Mouse (Mus musculus): Measurements from ENCODE around the gene Tkfc. TPM values are rescaled to one million over a fixed set of nuclear protein-coding genes. Genes with fewer than 3 reads are reported as not detected.
A peak's percentile ranks its signal among the peaks of the same experiment; 100 is the strongest.
"Not testable (repeated sequence)": the region's sequence is repeated elsewhere in the genome, so short reads cannot be mapped to it uniquely, and the experiment has no call there.

The Tkfc gene
- total RNA-seq, 2 experiments from 2014 or later: 4.6 TPM; not detected in 1

DNA sequence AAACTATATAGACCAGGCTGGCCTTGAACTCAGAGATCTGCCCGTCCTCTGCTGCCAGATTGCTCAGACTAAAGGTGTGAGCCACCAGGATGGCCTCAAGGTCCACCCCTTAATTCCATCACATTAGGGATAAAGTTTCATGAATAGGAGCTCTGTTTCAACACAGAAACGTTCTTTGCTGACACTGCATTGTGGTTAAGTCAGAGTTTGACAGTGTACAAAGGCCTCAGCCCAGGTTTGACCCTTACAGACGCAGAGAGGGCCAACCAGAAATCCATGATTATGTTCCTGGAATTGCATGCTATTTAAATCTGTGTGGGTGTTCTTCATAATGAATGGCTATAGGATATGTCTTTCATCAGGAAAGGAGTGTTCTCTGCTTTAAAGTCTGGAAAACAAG is 15.2 kb downstream of the Tkfc start:
- ATAC-seq (replicated peaks; ENCODE audit: low FRiP score, poor library complexity, severe bottlenecking): no peak

DNA sequence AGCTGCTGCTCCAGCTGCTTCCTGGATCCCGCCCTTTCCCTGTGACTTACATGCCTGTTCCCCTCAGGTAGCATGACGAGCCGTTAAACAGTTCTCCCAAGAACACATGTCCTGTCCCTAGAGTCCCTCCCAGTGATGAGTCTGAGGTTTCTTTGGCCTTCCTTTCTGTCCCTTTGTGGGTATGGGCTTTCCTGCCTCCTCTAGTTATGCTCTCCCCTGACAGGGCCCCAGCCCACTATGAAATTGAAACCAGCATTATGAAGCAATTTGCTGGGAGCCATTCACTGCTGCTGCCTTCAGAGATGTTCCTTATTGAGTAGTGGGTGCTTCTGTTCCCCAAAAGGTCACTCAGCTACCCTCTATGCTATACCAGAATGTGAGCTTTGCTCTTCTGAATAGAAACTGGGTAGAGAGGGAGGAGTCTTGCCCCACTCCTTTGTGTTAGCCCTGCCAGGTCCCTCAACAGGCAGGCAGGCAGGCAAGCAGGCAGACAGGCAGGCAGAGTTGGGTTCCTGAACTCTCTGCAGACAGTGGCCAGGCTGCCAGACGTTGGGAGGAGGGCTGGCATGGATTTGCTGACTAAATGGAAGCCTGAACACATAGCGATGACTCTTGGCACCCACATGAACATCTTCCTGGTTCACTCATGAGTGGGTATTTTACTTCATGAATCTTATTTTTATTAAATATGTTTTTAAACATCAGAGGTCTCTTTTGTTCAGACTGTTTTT is 16.2 kb downstream of the Tkfc start:
- no peak for ATAC-seq (replicated peaks; ENCODE audit: low FRiP score, poor library complexity, severe bottlenecking)

DNA sequence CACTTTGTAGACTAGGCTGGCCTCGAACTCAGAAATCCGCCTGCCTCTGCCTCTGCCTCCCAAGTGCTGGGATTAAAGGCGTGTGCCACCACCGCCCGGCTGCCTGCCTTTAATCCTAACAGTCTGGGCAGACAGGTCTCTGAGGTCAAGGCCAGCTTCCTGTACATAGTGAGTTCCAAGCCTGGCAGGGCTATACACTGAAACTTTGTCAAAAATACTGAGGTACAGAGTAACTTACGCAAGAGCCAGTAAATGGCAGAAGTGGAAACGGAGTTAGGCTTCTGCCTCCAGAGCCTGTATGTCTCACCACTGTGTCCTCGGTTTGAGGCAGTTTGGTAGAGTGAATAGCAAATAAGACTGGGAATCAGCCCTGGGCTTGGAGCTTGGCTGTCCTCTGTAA is 18.2 kb downstream of the Tkfc start:
- ATAC-seq (replicated peaks; ENCODE audit: low FRiP score, poor library complexity, severe bottlenecking): no peak

DNA sequence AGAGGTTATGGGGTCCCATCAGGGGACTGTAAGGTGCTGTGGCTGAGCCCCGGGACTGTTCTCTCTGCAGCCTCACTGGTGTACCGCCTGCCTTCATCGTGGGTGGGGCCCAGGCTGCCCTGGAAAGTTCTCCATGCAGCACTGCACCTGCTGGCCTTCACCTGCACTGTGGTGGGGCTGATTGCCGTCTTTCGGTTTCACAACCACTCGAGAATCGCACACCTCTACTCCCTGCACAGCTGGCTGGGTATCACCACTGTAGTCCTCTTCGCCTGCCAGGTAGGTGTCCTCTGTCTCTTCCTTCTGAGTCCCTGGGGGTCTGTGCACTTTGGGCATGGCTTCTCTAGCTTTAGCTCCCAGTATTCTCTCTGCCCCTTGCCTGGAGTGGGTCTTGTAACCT is 20.3 kb downstream of the Tkfc start:
- no peak for ATAC-seq (replicated peaks; ENCODE audit: low FRiP score, poor library complexity, severe bottlenecking)

DNA sequence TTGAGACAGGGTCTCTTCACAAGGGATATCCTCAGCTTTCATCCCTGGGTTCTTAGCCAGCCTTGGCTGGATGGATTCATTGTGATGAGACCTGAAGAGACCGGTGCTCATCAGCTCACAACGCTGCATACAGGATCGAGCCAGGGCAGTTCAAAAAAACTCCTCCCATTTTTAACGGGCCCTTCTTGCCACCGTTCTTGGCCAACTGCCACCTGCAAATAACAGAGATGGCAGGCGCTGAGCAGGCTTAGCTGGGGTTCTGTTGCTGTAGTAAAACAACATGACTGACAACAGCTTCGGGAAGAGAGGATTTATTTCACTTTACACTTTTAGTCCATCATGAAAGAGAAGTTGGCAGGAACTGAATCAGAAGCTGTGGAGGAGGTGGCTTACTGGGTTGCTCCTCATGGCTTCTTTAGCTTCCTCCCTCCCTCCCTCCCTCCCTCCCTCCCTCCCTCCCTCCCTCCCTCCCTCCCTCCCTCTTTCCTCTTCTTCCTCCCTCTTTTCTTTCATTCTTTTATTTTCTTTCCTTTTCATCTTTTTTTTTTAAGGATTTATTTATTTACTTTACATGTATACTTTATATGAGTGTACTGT is 21.8 kb downstream of the Tkfc start:
- ATAC-seq (replicated peaks; ENCODE audit: low FRiP score, poor library complexity, severe bottlenecking): peak; percentile 90

DNA sequence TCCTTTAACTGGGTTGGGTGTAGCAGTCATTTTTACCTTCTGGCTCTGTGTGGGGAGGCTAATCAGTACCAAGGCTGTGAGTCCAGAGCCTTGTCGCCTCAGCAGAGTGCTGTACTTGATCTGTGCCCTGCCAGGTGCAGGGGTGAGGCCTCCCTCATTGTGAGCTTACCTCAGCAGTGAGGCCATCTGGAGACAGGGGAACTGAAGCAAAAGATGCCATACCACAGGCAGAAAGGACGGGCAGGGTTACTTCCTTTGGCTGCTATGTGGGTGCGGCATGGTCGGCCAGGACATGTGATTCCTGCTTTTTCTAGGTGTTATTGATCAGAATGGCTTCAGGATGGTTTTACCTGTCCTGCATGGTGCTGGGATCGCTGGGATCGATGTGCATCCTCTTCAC is 23.5 kb downstream of the Tkfc start:
- ATAC-seq (replicated peaks; ENCODE audit: low FRiP score, poor library complexity, severe bottlenecking): no peak

DNA sequence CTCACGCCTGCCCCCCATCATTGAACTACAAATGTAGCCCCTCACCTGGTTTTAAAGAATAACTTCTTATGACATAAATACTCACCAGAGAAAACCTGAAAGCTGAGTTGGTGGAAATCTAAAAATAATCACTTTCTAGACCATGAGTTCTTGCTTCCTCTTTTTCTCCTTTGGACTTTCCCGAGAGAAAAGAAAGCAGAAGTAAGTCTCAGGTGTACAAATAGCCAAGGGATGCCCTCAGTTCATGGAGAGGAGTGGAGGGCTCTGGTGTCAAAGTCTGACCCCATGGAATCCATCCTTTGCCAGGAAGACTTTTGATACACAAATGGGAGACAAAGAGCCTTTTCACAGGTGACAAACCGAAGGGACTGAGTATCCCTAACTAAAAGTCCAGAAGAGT is 24.7 kb downstream of the Tkfc start:
- no peak for ATAC-seq (replicated peaks; ENCODE audit: low FRiP score, poor library complexity, severe bottlenecking)

DNA sequence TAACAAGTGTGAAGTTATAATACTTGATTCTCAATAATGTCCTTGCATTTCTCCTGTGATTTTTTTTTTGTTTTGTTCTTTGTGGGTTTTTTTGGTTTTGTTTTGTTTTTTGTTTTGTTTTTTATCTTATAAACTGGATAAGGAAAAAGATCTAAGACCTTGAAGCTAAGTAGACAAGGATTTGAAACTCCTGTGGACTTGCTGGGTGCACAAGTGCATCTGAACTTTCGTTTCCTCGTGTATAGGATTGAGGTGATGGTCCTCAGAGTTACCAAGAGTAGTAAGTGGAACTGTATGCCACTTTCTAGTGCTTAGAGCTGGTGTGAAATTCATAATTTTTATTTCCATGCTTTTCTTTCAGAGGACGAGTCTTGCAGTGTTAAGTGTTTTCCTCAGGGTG is 25.4 kb downstream of the Tkfc start:
- no peak for ATAC-seq (replicated peaks; ENCODE audit: low FRiP score, poor library complexity, severe bottlenecking)

DNA sequence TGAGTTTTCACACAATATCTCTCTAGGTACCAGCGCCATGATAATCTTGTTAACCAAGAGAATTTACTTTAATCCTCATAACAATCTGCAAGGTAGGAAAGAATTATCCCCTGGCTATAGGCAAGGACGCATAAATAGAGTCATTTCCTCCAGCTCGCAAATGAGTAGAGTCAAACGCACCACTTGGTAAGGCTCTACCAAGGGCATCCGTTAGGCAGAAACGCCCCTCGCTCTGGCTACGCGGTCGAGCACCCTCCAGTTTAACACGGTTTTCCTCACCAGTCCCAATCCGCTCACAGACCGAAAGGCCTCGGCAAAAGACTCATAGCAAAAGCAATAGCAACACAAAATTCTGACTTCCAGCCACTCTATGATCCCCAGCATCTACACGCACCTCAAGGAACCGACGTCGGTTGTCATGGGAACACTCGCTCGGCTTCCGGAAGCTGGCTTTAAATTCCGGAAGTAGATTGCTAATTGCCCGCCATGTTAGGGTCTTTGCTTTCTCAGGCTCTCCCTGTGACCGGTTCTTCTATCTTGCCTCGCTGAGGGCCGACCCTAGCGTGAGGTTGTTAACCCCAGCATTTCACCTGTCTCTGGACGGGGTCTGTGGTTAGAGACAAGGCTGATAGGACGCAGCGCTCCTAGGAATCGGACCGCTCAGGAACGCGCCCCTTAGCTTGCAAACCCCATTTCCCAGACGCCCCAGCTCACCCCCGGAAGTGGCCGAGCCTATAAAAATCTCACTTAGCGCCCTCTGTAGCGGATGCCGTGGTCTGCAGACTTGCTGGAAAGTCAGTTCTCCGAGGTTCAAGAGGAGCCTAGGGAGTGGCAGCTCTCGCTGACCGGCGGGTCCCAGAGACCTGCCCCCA is 28.5 kb downstream of the Tkfc start, which contains the start of the genes Cyb561a3 and Tmem138:
TSS of gene Cyb561a3 (plus strand) at position 483 of the 872 bp plus-strand sequence.
TSS of gene Tmem138 (minus strand) at position 673 of the 872 bp plus-strand sequence.
- peak; percentile 94 for ATAC-seq (replicated peaks; ENCODE audit: low FRiP score, poor library complexity, severe bottlenecking)

DNA sequence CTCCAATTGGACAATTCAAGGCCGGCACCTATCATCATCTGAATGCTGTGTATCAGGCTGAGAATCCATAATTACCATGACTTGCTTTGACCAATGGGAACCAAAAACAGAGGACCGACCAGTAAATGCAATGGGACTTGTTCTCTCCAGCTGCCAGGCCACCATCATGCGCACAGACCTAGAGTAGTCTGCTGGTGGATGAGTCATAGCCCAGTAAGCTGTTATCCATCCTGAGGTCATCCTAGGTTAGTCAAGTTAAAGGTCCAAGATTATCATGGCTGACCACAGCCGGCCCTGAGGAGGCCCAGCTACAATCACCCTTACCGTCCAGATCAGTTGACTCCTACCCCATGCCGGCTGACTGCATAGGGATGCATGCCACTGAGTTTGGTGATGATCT is 35.8 kb downstream of the Tkfc start:
- ATAC-seq (replicated peaks; ENCODE audit: low FRiP score, poor library complexity, severe bottlenecking): no peak

DNA sequence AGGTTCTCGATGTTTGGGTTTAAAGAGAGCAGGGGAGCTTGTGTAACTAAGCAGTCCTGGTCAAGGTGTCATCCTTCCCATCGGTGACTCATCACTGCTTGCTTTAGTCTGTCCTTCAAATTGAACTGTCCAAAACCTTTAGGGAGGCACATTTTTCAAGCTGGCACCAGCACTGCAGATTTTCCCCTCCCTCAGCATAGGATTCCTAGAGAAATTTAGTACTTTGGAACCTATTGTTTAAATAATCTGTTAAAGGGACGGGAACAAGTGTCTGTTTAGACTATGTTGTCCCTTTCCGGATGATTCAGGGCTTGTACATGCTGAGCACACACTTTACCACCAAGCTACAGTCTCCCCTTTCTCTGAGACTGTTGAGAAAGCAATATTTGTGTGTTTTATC is 40.2 kb downstream of the Tkfc start:
- no peak for ATAC-seq (replicated peaks; ENCODE audit: low FRiP score, poor library complexity, severe bottlenecking)

DNA sequence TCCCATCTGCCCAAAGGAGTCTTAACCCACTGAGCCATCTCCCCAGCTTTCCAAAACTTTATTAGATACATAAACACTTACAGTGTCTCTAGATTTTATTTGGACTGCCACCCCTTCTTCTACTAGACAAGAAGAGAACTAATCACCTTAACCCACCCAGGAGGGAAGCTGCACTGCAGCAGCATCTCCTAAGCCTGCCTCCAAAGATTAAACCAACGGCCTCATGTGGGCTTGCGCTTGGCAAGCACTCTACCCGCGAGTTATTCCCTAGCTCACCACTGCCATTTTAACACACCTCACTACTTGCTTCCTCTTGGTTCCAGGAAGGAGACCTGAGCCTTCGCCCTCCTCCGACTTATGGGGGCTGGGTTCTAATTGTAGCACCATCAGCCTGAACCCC is 41.2 kb downstream of the Tkfc start:
- no peak for ATAC-seq (replicated peaks; ENCODE audit: low FRiP score, poor library complexity, severe bottlenecking)

DNA sequence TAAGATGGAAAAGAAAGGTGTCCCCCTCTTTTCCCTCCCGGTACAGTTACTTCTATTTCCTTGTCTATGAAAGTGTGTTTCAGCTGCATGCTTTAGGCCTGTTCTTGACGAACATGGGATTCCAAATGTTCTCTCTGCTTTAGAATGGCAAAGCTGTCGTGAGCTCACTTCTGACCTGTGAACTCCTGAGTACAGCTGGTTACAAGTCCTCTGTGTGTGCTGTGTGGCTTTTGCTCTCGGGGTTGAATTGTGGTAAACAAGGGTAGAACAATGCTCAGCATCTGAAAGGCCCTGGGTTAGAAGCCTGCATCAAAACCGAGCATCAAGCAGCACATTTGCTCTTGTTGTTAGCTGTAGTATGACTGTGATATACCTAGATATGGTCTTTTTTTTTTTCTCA is 43.1 kb downstream of the Tkfc start:
- no peak for ATAC-seq (replicated peaks; ENCODE audit: low FRiP score, poor library complexity, severe bottlenecking)

DNA sequence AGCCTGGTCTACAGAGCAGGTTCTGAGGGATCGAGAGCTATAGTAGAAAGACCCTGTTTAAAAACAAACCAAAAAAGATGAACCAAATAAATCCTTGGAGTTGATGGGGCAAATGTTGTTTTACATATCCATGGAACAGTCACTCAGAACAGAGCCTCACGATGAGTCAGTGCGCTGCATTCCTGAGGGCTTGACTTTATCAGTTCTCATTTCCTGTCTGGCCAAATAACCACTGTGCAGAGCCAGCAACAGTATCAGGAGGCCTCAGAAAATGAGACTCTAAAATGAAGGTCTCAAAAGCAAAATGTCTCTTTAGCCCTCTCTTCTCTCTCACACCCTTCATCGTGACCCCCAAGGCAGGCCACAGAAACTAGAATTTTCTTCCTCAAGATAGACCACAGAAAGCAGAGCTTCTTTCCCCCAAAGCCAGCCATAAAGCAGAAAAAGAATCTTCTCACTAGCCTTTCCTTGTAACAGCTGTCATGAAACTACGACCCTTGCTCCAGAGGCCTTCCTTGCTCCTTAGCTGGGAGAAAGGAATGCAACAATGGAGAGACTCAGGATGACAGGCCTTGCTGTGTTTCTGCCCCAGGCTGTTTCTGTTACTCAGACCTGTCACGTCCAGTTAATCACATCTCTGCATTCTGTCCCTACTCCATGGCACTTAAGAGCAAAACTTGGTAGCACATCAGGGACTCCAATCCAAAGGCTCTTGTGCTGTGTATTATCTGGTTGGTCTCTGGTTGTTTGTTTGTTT is 43.7 kb downstream of the Tkfc start:
- ATAC-seq (replicated peaks; ENCODE audit: low FRiP score, poor library complexity, severe bottlenecking): no peak

DNA sequence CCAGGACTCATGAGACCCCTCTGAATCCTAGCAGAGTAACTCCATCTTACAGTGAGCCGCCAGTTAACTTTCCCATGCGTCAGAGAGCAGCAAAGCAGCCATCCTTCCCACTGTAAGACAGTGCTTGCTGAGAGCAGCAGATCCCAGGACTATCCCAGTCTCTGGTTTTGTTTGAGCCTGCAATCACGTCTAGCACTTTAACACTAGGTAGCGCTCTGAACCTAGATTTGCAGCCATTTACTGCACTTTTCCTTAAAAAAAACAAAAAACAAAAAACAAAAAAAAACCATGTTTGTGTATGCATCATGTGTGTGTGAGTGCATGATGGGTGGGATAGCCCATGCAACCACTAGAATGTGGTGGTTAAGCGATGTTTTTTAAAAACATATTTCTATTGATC is 45.3 kb downstream of the Tkfc start:
- ATAC-seq (replicated peaks; ENCODE audit: low FRiP score, poor library complexity, severe bottlenecking): no peak

DNA sequence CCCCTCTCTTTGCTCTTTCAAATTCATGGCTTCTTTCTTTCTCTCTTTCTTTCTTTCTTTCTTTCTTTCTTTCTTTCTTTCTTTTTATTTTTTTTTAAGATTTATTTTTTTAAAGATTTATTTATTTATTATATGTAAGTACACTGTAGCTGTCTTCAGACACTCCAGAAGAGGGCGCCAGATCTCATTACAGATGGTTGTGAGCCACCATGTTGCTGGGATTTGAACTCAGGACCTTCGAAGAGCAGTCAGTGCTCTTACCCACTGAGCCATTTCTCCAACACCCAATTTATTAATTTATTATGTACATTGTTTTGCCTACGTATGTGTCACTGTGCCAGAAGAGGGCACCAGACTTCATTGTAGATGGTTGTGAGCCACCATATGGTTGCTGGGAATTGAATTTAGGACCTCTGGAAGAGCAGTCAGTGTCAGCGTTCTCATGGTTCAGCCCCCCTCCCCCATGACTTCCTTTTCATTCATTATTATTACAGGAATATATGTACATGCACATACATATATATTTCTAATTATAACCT is 47.5 kb downstream of the Tkfc start:
- not testable (repeated sequence) for ATAC-seq (replicated peaks; ENCODE audit: low FRiP score, poor library complexity, severe bottlenecking)

DNA sequence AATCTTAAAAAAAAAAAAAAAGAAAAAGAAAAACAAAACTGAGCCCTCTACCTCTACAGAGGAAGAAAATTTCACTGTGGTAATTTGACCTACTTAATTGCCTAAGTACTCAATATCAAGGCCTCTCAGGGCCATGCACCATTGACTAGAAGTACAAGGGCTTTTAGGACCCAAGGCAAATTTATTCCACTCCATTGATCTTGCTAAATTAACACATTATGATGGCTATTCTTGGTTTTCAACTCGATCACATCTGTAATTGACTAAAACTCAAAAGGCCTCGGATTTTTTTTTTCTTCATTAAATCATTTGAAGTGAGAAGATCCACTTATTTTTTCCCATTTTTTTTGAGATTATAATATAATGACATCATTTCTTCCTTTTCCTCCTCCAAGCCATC is 48.0 kb downstream of the Tkfc start:
- no peak for ATAC-seq (replicated peaks; ENCODE audit: low FRiP score, poor library complexity, severe bottlenecking)

DNA sequence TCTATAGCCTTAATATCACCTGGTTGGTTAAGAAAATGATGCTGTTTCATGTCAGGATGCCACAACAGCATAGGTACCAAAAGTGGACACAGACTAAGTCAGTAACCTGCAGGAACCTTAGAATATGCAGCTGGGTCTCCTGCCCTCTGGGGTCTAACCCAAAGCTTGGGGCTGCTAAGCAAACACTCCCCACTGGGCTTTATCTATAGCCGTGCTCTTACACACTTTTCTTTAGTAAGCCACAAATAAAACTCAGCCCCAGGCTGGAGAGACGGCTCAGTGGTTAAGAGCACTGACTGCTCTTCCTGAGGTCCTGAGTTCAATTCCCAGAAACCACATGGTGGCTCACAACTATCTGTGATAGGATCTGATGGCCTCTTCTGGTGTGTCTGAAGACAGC is 48.5 kb downstream of the Tkfc start:
- no peak for ATAC-seq (replicated peaks; ENCODE audit: low FRiP score, poor library complexity, severe bottlenecking)

DNA sequence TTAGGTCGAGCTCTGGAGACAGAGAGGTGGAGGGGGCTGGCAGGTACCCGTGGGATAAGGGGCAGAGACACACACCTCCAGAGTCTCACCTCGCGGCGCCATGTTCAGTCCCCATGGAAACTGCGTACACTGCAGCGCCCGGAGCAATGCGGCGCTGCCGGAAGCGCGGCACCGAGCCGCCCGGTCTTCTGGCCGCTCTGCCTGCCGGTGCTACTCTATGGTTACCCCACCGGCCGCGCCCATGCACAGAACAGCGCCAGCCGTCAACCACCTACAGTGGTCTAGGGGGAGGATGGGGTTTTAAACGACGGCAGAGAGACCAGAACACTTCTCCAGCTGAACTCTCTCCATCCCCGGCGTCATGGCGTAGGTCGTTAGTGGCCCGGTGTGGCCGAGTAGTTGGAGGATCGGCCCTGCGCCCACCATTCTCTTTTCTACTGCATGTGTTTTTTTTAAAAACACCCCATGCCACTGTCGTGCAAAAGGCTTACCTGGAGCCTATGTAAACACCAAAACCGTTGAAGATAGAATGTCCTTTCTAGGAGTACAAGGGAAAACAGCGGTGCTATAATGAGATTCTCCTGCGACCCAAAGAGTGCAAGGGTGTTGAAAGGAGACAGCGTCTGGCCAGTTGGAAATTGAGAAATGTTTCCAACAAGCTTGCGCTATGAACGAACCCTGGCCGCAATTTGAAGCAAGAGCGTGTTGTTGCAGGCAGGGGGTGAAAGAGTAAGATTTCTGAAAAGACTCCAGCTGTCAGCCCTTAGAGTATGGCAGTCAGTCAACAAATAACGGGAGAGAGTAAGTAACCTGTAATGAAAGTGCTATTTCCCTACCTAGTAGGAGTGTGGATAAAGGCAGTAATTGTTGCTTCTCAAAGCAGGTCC is 49.6 kb downstream of the Tkfc start, which contains the start of gene Tmem216:
TSS of gene Tmem216 (minus strand) at position 615 of the 887 bp plus-strand sequence.
- peak; percentile 99 for ATAC-seq (replicated peaks; ENCODE audit: low FRiP score, poor library complexity, severe bottlenecking)

All from erythroid progenitor cell, adult 5-6 weeks (primary cell).